Mouse (Mus musculus) macrophage (primary cell): ENCODE data around the gene Bckdhb. TPM values are rescaled to one million over a fixed set of nuclear protein-coding genes. Genes with fewer than 3 reads are reported as not detected.

Experiments
- H3K27ac ChIP-seq: fragments of 350-480 bp; formaldehyde crosslinking; 2 replicates; pipeline ENCODE4 v1.9.0; 2021
- H3K36me3 ChIP-seq: fragments of 350-480 bp; formaldehyde crosslinking; 2 replicates; pipeline ENCODE4 v1.9.0; 2021; ENCODE audit errors: inconsistent target
- H3K4me3 ChIP-seq: fragments of 350-480 bp; formaldehyde crosslinking; 2 replicates; pipeline ENCODE4 v1.9.0; 2021; ENCODE audit errors: inconsistent target
- H3K79me2 ChIP-seq: fragments of 350-480 bp; formaldehyde crosslinking; 2 replicates; pipeline ENCODE4 v1.9.0; 2021; ENCODE audit errors: inconsistent target
- WGBS: methylation state at CpG from one replicate; pipeline ENCODE4 v1.1.7; 2026; ENCODE audit warnings: inconsistent platforms; ENCODE audit not compliant: missing documents; 5-methylcytosine and 5-hydroxymethylcytosine counted together
- polyA plus RNA-seq: library from polyadenylated mRNA; stranded (reverse); fragments of 250-400 nt; gene quantifications from 3 replicates; pipeline ENCODE4 v1.2.4, GENCODE M21; 2018; ENCODE audit warnings: inconsistent platforms

Bckdhb gene
- polyA plus RNA-seq, 1 experiment from 2014 or later = 9.8 TPM

DNA sequence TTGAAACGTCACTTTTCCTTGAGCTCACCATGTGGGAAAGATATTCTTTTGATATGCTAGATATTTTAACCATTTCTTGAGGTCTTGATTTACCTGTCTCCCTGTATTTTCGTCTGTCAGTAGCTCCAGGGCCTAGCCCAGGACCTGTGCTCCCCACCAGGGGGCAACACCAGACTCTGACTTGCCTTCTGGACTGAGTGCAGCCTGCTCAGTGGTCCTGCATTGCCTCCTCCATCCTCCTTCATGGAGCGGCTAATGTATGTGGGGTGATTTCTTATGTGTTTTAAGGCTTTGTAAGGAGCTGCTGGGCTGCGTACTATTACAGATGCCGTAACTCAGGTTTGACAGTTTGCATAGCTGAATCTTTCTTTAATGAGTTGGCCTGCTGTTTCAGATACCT lies 192.4 kb downstream of the Bckdhb start:
- no peaks in the 10 kb centered on the region for H3K36me3 ChIP-seq
- H3K79me2 ChIP-seq = no peaks in the 10 kb centered on the region
- no peak overlapping the region for H3K27ac ChIP-seq
- 88% methylated on average over 5 of the region's 5 CpGs for WGBS
- H3K4me3 ChIP-seq = no peak overlapping the region

DNA sequence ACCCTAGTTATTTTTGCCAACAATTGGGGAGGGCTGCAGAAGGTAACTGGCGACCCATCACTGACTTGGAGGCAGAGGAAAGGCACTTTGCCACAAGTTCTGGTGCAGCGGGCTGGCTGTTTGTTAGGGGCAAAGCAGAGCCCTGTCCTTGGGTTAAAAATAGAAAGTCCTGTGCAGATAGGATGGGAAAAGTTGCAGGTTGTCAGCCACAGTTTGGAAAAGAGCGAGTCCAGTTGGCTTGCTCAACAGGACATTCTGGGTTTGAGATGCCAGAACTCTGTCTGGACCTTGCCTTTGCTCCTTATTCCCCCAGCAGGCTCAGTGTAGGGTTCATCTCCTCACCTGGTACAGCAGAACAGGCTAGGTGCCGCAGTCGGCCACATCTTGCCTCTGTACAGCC lies 200.1 kb downstream of the Bckdhb start:
- H3K27ac ChIP-seq = no peak overlapping the region
- 96% methylated on average over 5 of the region's 5 CpGs for WGBS
- no peaks in the 10 kb centered on the region for H3K36me3 ChIP-seq
- no peak overlapping the region for H3K4me3 ChIP-seq
- H3K79me2 ChIP-seq = no peaks in the 10 kb centered on the region

GRCm38 (mm10) chr9:84130338-84130737 lies 205.4 kb downstream of the Bckdhb start:
- no peak overlapping the region for H3K27ac ChIP-seq
- 84% methylated on average over 6 of the region's 6 CpGs for WGBS
- no peaks in the 10 kb centered on the region for H3K79me2 ChIP-seq
- no peak overlapping the region for H3K4me3 ChIP-seq
- H3K36me3 ChIP-seq = no peaks in the 10 kb centered on the region

GRCm38 (mm10) chr9:84135062-84135461 lies 210.1 kb downstream of the Bckdhb start:
- WGBS = 86% methylated on average over 12 of the region's 12 CpGs

DNA sequence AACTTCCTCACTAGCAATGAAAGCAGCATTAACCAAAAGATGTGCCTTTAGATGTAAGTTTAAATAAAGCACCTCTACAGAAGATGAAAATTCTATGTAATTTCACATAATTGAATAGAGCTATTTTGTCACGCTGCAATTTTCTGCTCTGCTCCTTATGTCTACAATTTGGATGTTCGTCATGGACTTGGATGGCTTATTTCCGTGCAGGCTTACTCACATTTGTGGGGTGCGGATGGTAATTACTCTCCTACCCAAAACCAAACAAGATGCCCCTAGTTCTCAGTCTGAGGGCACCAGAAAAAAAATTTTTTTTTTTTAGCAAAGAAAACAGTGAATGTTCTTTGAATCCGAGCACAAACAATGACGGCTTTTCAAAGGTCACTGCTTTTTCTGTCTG lies 212.2 kb downstream of the Bckdhb start:
- Histone ChIP-seq H3K27ac (no peak overlapping the region), H3K4me3 (no peak overlapping the region), H3K79me2 (no peaks in the 10 kb centered on the region), H3K36me3 (no peaks in the 10 kb centered on the region)
- 93% methylated on average over 6 of the region's 6 CpGs for WGBS

More at GRCm38 (mm10) chr9:84135062-84135461, 210.1 kb downstream of the Bckdhb start:
- Histone ChIP-seq H3K36me3 (no peaks in the 10 kb centered on the region), H3K4me3 (no peak overlapping the region), H3K79me2 (no peaks in the 10 kb centered on the region), H3K27ac (no peak overlapping the region)

DNA sequence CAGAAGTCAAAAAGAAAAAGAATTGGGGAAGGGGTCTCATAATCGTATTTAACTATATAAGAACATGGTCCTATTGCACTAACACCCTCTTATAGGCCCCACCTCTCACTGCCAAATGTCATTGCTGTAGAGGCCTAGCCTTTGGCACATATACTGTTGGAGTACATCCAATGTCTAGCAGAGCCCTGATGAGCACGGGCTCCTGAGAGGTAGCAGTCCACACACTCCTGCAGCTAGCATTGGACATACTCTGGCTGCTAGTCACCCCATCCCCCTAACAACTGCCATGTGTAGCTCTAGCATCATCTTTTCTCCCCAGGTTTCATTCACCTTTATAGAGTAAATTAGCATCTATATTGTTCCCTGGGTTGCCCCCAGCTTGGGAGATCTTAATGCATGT lies 223.2 kb downstream of the Bckdhb start:
- no peaks in the 10 kb centered on the region for H3K79me2 ChIP-seq
- H3K36me3 ChIP-seq = no peaks in the 10 kb centered on the region
- no peak overlapping the region for H3K27ac ChIP-seq
- WGBS = 87% methylated on average over 2 of the region's 2 CpGs
- H3K4me3 ChIP-seq = no peak overlapping the region

Other genes starting within 250 kb of the Bckdhb start
- not detected in 3 replicates for gene Elovl4, start 118.9 kb upstream of the Bckdhb start, polyA plus RNA-seq
- gene Ttk, start 90.5 kb upstream of the Bckdhb start, polyA plus RNA-seq = 0.27 to 3.4 TPM (median 2.1 TPM) in 3 replicates